In the genomic region with DNA sequence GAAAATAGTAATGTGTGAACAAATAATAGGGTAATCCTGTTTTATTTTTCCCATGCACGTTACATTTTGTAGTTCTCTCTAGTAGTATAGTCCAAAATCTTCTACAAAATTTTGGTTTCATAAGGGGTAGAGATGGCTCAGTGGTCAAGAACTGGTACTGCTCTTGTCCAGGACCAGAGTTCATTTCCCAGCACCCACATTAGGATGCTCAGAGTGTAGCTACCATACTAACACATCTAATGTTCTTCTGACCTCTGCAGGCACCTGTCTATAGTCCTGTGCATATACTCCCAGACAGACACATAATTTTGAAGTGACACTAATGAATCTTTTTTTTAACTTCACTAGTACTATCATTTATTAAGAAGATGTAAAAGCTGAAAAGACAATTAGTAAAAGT, we compare ENCODE assay signal across 8 mouse cellular contexts. TPM values are rescaled to one million over a fixed set of nuclear protein-coding genes. Genes with fewer than 3 reads are reported as not detected.
A peak's percentile ranks its signal among the peaks of the same experiment; 100 is the strongest.
DNase-seq lines count a peak whose midpoint lies in the region; ATAC-seq and TF ChIP-seq lines count a peak whose summit lies in the region.
"Had no signal": no experiment of that assay in that cellular context is flagged by ENCODE, and none has a peak within 500 bp of the region (broad histone marks: within the 10 kb centered on the region; RNA-seq: fewer than 3 reads in every experiment).

No protein-coding gene starts in this region.

- no peaks in the 10 kb centered on the region for H3K27me3 ChIP-seq in intestine, embryonic 14.5 days (replicated peaks; ENCODE audit: control insufficient read depth, insufficient read depth, low read length)
- no peaks in the 10 kb centered on the region for H3K27me3 ChIP-seq in intestine, postnatal 0 days (replicated peaks; ENCODE audit: control insufficient read depth, insufficient read depth, low read length)
- no peaks in the 10 kb centered on the region for H3K27me3 ChIP-seq in C2C12 (ENCODE audit: control insufficient read depth, insufficient read depth, insufficient read length)
- no peaks in the 10 kb centered on the region for H3K27me3 ChIP-seq in limb, embryonic 13.5 days
- H3K27me3 ChIP-seq: midbrain, embryonic 15.5 days had no signal

- no peak for ATAC-seq in intestine, embryonic 14.5 days (replicated peaks; ENCODE audit: low FRiP score, low TSS enrichment, low read depth)
- ATAC-seq in intestine, postnatal 0 days, result no peak
- no peak for ATAC-seq in limb, embryonic 13.5 days (ENCODE audit: low FRiP score, low read depth)

- peak overlapping the region; percentile 74 for H3K4me2 ChIP-seq in intestine, embryonic 14.5 days (ENCODE audit: low read length)
- no peak overlapping the region for H3K4me2 ChIP-seq in intestine, postnatal 0 days (replicated peaks; ENCODE audit: low read depth)
- peak overlapping the region; percentile 73 for H3K4me2 ChIP-seq in limb, embryonic 13.5 days (replicated peaks)

- H3K36me3 ChIP-seq in intestine, embryonic 14.5 days (ENCODE audit: control insufficient read depth, insufficient read depth, low read length), result no peaks in the 10 kb centered on the region
- H3K36me3 ChIP-seq in intestine, postnatal 0 days (ENCODE audit: control insufficient read depth, insufficient read depth), result no peaks in the 10 kb centered on the region
- peaks cover 14% of the 10 kb centered on the region for H3K36me3 ChIP-seq in C2C12 (ENCODE audit: control insufficient read depth, insufficient read depth)
- peaks cover 6% of the 10 kb centered on the region; the same call in 1 of the 2 replicates for H3K36me3 ChIP-seq in limb, embryonic 13.5 days
- H3K36me3 ChIP-seq: midbrain, embryonic 15.5 days had no signal

- no peak overlapping the region for H3K4me3 ChIP-seq in intestine, embryonic 14.5 days (ENCODE audit: low read depth, low read length)
- no peak overlapping the region for H3K4me3 ChIP-seq in intestine, postnatal 0 days (ENCODE audit: low read depth, low read length)
- H3K4me3 ChIP-seq in C2C12 (ENCODE audit: insufficient read depth, poor library complexity, severe bottlenecking), result peak overlapping the region; percentile 72
- peak overlapping the region; percentile 67 for H3K4me3 ChIP-seq in limb, embryonic 13.5 days

- WGBS in intestine, embryonic 14.5 days, result 95% methylated on average over 1 of the region's 1 CpGs
- 89% methylated on average over 1 of the region's 1 CpGs for WGBS in intestine, postnatal 0 days
- WGBS in limb, embryonic 13.5 days, result 91% methylated on average over 1 of the region's 1 CpGs

- no peak for TF ChIP-seq CTCF in intestine, postnatal 0 days (IDR thresholded peaks at IDR 0.05; ENCODE audit: low read depth)
- TF ChIP-seq CTCF in C2C12 (IDR thresholded peaks at IDR 0.05; ENCODE audit: control insufficient read depth, insufficient read depth, insufficient read length), result no peak

- intact Hi-C loops in left cerebral cortex, postnatal 25 days (cut with DNase I), result loop anchor here (2.0 kb wide), 1 partner anchor 77 kb away; a partner anchor contains a TSS

- H3K27ac ChIP-seq in intestine, embryonic 14.5 days (ENCODE audit: low read depth), result no peak overlapping the region
- H3K27ac ChIP-seq in intestine, postnatal 0 days (ENCODE audit: low read depth, low read length), result no peak overlapping the region
- no peak overlapping the region for H3K27ac ChIP-seq in limb, embryonic 13.5 days

- no peak for DNase-seq in intestine, embryonic 14.5 days (ENCODE audit: low spot score)
- peak; percentile 36 for DNase-seq in ES-CJ7 (ENCODE audit: low read depth, low spot score)
- DNase-seq in left cerebral cortex, postnatal 25 days (ENCODE audit: low spot score in 2 of 2), result no peak
- no peak for DNase-seq in cerebellum, adult 11-12 months

- H3K9ac ChIP-seq in intestine, embryonic 14.5 days (ENCODE audit: low read length), result no peak overlapping the region; the same call in 1 of the 2 replicates
- H3K9ac ChIP-seq in intestine, postnatal 0 days (ENCODE audit: low read depth, low read length), result no peak overlapping the region
- H3K9ac ChIP-seq in limb, embryonic 13.5 days, result no peak overlapping the region

- H3ac ChIP-seq in C2C12 (ENCODE audit: control insufficient read depth, insufficient read length, low read depth), result no peak overlapping the region

- no peaks in the 10 kb centered on the region for H3K9me3 ChIP-seq in intestine, embryonic 14.5 days (ENCODE audit: control insufficient read depth, low read length)
- H3K9me3 ChIP-seq in intestine, postnatal 0 days (ENCODE audit: control insufficient read depth), result no peaks in the 10 kb centered on the region
- H3K9me3 ChIP-seq in limb, embryonic 13.5 days, result no peaks in the 10 kb centered on the region
- H3K9me3 ChIP-seq: midbrain, embryonic 15.5 days had no signal

- peaks cover 47% of the 10 kb centered on the region for H3K79me3 ChIP-seq in C2C12 (ENCODE audit: low read depth)

- peaks cover 62% of the 10 kb centered on the region for H3K79me2 ChIP-seq in C2C12 (ENCODE audit: control insufficient read depth, insufficient read depth)

- H3K4me1 ChIP-seq in intestine, embryonic 14.5 days (replicated peaks; ENCODE audit: control insufficient read depth, insufficient read depth, low read length), result peaks cover 10% of the 10 kb centered on the region; the same call in 1 of the 2 replicates
- 0 out of 2 replicates have a peak, but pooled peaks cover 4% of the 10 kb centered on the region for H3K4me1 ChIP-seq in intestine, postnatal 0 days (replicated peaks; ENCODE audit: control insufficient read depth, insufficient read depth, low read length)
- H3K4me1 ChIP-seq in limb, embryonic 13.5 days, result peaks cover 23% of the 10 kb centered on the region

TF ChIP-seq in C2C12, 6 proteins besides CTCF, POLR2A, EP300 and RAD21:
- no peak for TF ChIP-seq MYOG (IDR thresholded peaks at IDR 0.05; ENCODE audit: control insufficient read depth, extremely low read depth, insufficient read length)
- TF ChIP-seq FOSL1 (IDR thresholded peaks at IDR 0.05; ENCODE audit: insufficient read depth, low read length, poor library complexity, severe bottlenecking), result no peak
- no peak for TF ChIP-seq CEBPB (IDR thresholded peaks at IDR 0.05; ENCODE audit: low read depth)
- no peak for TF ChIP-seq USF1 (IDR thresholded peaks at IDR 0.05; ENCODE audit: low read depth)
- no peak for TF ChIP-seq MAX (IDR thresholded peaks at IDR 0.05)
- TF ChIP-seq MYOD1 (IDR thresholded peaks at IDR 0.05; ENCODE audit: control insufficient read depth, insufficient read length, low read depth), result no peak

RNA-seq across cellular contexts. Expression of a gene that starts 1.7 kb away (rescaled TPM):
- 22.3 and 24.1 TPM in 2 replicates for polyA plus RNA-seq in intestine, embryonic 14.5 days (2014; fragmentation: Nextera tagmentation; extraction: Ambion mirVana)
- 5.8 and 6.3 TPM in 2 replicates for polyA plus RNA-seq in intestine, postnatal 0 days (2015; fragmentation: Nextera tagmentation; extraction: Ambion mirVana)
- 8.7 TPM for polyA plus RNA-seq in C2C12 (2012; fragmentation: generic; extraction: Trizol)
- 44.0 and 44.5 TPM in 2 replicates for polyA plus RNA-seq in limb, embryonic 13.5 days (2015; fragmentation: Nextera tagmentation; extraction: Ambion mirVana)
- 1 to 10 TPM; 5.4 to 6.2 TPM for total RNA-seq in left cerebral cortex, postnatal 25 days (2021)

Comparison
In these comparisons a context has a peak if more than half of its experiments do, and no peak if none do; other contexts are left out.
1. H3K4me3 ChIP-seq: peak in C2C12 (single experiment) and limb, embryonic 13.5 days (single experiment); none in intestine, embryonic 14.5 days (single experiment) and intestine, postnatal 0 days (single experiment).